Mouse (Mus musculus) limb, embryonic 15.5 days (tissue): ENCODE data around the gene Tmem150c. TPM values are rescaled to one million over a fixed set of nuclear protein-coding genes. Genes with fewer than 3 reads are reported as not detected.

Experiments used
- ATAC-seq: fragments of 200-750 bp; cut with Nextera tagmentation; 2 replicates; pipeline ENCODE4 v1.8.0; 2017; ENCODE audit warnings: low read depth, moderate TSS enrichment; ENCODE audit not compliant: insufficient number of reproducible peaks, low FRiP score, low TSS enrichment
- H3K27ac ChIP-seq: fragments of 300-500 bp; sonication (generic); 2 replicates; pipeline ENCODE4 v1.5.1; 2015; ENCODE audit warnings: moderate library complexity, mild to moderate bottlenecking, inconsistent platforms
- H3K27me3 ChIP-seq: fragments of 300-500 bp; sonication (generic); 2 replicates; pipeline ENCODE4 v1.6.1; 2015; ENCODE audit warnings: inconsistent platforms
- H3K36me3 ChIP-seq: fragments of 300-500 bp; sonication (generic); 2 replicates; pipeline ENCODE4 v1.6.1; 2015; ENCODE audit warnings: inconsistent platforms
- H3K4me1 ChIP-seq: fragments of 300-500 bp; sonication (generic); 2 replicates; pipeline ENCODE4 v1.6.1; 2015; ENCODE audit warnings: inconsistent platforms
- H3K4me2 ChIP-seq: fragments of 300-500 bp; sonication (generic); 2 replicates; pipeline ENCODE4 v1.6.1; 2015; ENCODE audit warnings: mild to moderate bottlenecking, inconsistent platforms
- H3K4me3 ChIP-seq: fragments of 300-500 bp; sonication (generic); 2 replicates; pipeline ENCODE4 v1.5.1; 2015; ENCODE audit warnings: mild to moderate bottlenecking, inconsistent platforms
- H3K9ac ChIP-seq: fragments of 300-500 bp; sonication (generic); 2 replicates; pipeline ENCODE4 v1.6.1; 2015; ENCODE audit warnings: inconsistent platforms
- H3K9me3 ChIP-seq: fragments of 300-500 bp; sonication (generic); 2 replicates; pipeline ENCODE4 v1.6.1; 2016; ENCODE audit warnings: inconsistent platforms
- WGBS: fragments of 180-500 bp; shearing (Covaris S2); methylation state at CpG from one replicate; pipeline ENCODE4 v1.1.7; 2015; 5-methylcytosine and 5-hydroxymethylcytosine counted together
- polyA plus RNA-seq: library from polyadenylated mRNA; unstranded; fragments of >200 nt; fragmentation: Nextera tagmentation; extraction: Ambion mirVana; gene quantifications from 2 replicates; pipeline ENCODE4 v1.2.1, GENCODE M21; 2015

Tmem150c gene
- polyA plus RNA-seq, 1 experiment from 2014 or later: 9.9 TPM

DNA sequence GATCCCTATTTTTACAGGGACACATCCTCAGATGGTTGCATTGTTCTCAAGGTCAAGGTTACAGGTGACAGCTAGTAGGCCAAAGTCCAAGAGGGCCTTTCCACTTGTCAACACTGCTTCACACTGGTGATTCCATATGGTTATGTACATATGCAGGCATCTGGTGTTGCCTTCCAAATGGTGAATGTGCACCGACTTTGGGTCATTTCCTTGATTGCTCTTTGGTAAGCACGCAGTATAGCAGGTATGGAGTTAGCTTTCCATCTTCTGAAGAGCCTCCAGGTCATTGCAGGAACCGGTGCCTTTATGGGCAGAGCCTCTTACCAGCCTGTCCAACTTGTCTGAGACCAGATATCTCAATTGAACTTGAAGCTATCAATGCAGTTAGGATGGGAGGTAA, 127.0 kb downstream of the Tmem150c start:
- no peak overlapping the region for H3K9ac ChIP-seq
- no peaks in the 10 kb centered on the region for H3K27me3 ChIP-seq
- peaks cover 41% of the 10 kb centered on the region for H3K36me3 ChIP-seq
- H3K4me2 ChIP-seq: no peak overlapping the region
- H3K4me3 ChIP-seq: no peak overlapping the region
- no peak overlapping the region for H3K27ac ChIP-seq
- peaks cover 15% of the 10 kb centered on the region for H3K4me1 ChIP-seq
- no peak for ATAC-seq
- 68% methylated on average over 3 of the region's 3 CpGs for WGBS
- no peaks in the 10 kb centered on the region for H3K9me3 ChIP-seq

DNA sequence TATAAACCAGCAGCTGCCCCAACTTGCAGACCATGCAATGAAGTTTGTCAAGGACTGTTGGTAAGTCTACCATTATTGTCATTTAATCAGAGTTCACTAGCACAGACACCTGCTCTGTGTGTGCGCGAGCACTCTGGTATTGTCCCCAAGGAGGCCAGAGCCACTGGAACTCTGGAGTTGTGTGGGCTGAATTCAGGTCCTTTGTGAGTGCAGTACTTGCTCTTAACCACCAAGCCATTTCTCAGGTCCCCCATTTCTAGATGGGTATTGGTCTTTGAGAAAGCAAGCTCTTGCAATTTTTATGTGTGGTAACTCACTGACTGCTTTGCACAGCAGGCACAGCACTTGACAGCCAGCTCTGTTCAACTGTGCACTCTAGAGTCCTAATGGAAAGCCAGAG, 127.5 kb downstream of the Tmem150c start:
- Histone ChIP-seq H3K36me3 (peaks cover 41% of the 10 kb centered on the region), H3K27ac (no peak overlapping the region), H3K4me2 (no peak overlapping the region), H3K4me3 (no peak overlapping the region), H3K9ac (no peak overlapping the region), H3K4me1 (peaks cover 13% of the 10 kb centered on the region), H3K27me3 (no peaks in the 10 kb centered on the region), H3K9me3 (no peaks in the 10 kb centered on the region)
- WGBS: 81% methylated on average over 2 of the region's 2 CpGs
- ATAC-seq: no peak

DNA sequence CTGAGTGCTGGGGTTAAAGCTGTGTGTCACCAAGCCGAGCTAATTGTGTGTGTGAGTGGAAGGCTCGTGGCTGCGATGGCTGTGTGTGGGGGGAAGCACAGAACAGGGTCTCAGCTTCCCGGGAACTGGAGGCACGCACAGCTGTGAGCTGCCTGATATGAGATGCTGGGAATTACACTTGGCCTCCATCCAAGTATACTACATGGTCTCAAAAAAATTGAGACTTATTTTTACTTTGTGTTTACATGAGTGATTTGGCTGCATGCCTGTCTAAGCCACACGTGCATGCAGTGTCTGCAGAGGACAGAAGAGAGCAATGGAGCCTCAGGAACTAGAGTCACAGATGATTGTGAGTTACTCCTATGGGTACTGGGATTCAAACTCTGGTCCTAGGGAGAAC, 129.5 kb downstream of the Tmem150c start:
- Histone ChIP-seq H3K9ac (no peak overlapping the region), H3K27ac (no peak overlapping the region; the same call in 1 of the 2 replicates), H3K36me3 (peaks cover 31% of the 10 kb centered on the region), H3K4me2 (no peak overlapping the region), H3K27me3 (no peaks in the 10 kb centered on the region), H3K4me3 (no peak overlapping the region), H3K4me1 (peaks cover 5% of the 10 kb centered on the region), H3K9me3 (no peaks in the 10 kb centered on the region)
- 13% methylated on average over 6 of the region's 6 CpGs for WGBS
- peak; percentile 76 for ATAC-seq

Other genes with a start within 250 kb of the Tmem150c start
- 134 and 153 TPM in 2 replicates for gene Hnrnpd, start 180.9 kb downstream of the Tmem150c start, polyA plus RNA-seq
- gene 4930524J08Rik, start 180.7 kb downstream of the Tmem150c start, polyA plus RNA-seq: 1.7 and 2.2 TPM in 2 replicates
- 135 and 148 TPM in 2 replicates for gene Hnrnpdl, start 120.1 kb downstream of the Tmem150c start, polyA plus RNA-seq
- 42.6 and 43.6 TPM in 2 replicates for gene Enoph1, start 119.8 kb downstream of the Tmem150c start, polyA plus RNA-seq